Mouse (Mus musculus): ENCODE data around the gene Glb1. TPM values are rescaled to one million over a fixed set of nuclear protein-coding genes. Genes with fewer than 3 reads are reported as not detected.
"Not testable (repeated sequence)": the region's sequence is repeated elsewhere in the genome, so short reads cannot be mapped to it uniquely, and the experiment has no call there.

Glb1 gene
- polyA plus RNA-seq, 1 experiment from 2014 or later: 59.8 TPM

DNA sequence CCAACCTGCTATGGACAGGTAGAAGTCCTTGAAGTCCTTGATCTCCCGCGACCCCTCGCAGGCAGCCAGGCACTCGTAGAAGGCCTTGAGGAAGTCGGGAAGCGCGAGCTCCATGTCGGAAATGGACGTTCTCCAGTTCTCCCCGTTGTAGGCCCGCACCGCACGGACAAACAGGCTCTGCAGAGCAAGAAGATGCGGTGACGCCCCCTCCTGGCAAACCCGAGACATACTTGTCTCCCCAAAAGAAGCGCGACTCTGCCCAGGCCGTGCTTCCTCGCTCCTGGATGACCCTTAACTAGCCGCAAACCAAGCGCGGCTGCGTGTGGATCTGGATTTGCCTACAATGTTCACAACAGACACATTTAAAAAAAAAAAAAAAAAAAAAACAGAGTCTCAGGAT, 16.2 kb upstream of the Glb1 start:
- no peak overlapping the region for H3K9ac ChIP-seq
- no peak for ATAC-seq (ENCODE audit: insufficient read depth, low FRiP score, low read depth)
- peaks cover 18% of the 10 kb centered on the region; the same call in 1 of the 2 replicates for H3K4me1 ChIP-seq
- H3K36me3 ChIP-seq: peaks cover 35% of the 10 kb centered on the region; the same call in 1 of the 2 replicates
- no peaks in the 10 kb centered on the region for H3K9me3 ChIP-seq
- no peaks in the 10 kb centered on the region for H3K27me3 ChIP-seq (replicated peaks)
- whole genome bisulfite sequencing: 92% methylated on average over 24 of the region's 24 CpGs
- H3K27ac ChIP-seq: no peak overlapping the region
- H3K4me2 ChIP-seq: no peak overlapping the region
- no peak overlapping the region for H3K4me3 ChIP-seq (replicated peaks)

DNA sequence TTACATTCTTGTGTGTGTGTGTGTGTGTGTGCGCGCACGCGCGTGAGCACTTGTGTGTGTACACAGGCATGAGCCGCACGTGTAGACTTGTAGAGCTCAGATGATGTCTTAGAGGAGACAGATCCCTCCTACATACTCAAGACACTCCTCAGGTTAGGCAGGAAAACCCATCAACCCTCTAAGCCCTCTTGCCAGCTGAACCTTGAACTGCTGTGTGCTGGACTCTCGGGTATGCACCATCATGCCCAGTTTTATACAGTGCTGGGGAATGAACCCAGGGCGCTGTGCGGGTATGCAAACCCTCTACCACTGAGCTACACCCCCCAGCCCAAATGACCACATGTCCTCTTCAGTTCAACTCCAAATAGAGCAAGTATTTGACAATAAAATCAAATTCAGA, 15.7 kb upstream of the Glb1 start:
- Histone ChIP-seq H3K27ac (no peak overlapping the region), H3K4me1 (peaks cover 18% of the 10 kb centered on the region; the same call in 1 of the 2 replicates), H3K9ac (no peak overlapping the region), H3K9me3 (no peaks in the 10 kb centered on the region), H3K4me2 (no peak overlapping the region), H3K27me3 (replicated peaks) (no peaks in the 10 kb centered on the region), H3K4me3 (replicated peaks) (no peak overlapping the region), H3K36me3 (peaks cover 30% of the 10 kb centered on the region; the same call in 1 of the 2 replicates)
- WGBS: 95% methylated on average over 10 of the region's 10 CpGs
- no peak for ATAC-seq (ENCODE audit: insufficient read depth, low FRiP score, low read depth)

GRCm38 (mm10) chr9:114387086-114387485, 13.8 kb upstream of the Glb1 start:
- Histone ChIP-seq H3K9ac (no peak overlapping the region), H3K27me3 (replicated peaks) (no peaks in the 10 kb centered on the region), H3K36me3 (peaks cover 26% of the 10 kb centered on the region; the same call in 1 of the 2 replicates), H3K4me3 (replicated peaks) (no peak overlapping the region), H3K9me3 (no peaks in the 10 kb centered on the region), H3K4me2 (no peak overlapping the region), H3K27ac (no peak overlapping the region), H3K4me1 (peaks cover 18% of the 10 kb centered on the region)
- no peak for ATAC-seq (ENCODE audit: insufficient read depth, low FRiP score, low read depth)
- 38% methylated on average over 6 of the region's 6 CpGs for WGBS

GRCm38 (mm10) chr9:114388288-114388687, 12.6 kb upstream of the Glb1 start:
- 88% methylated on average over 8 of the region's 8 CpGs for WGBS

GRCm38 (mm10) chr9:114388701-114389370, 12.0 kb upstream of the Glb1 start:
- no peak for ATAC-seq (ENCODE audit: insufficient read depth, low FRiP score, low read depth)
- Histone ChIP-seq H3K4me3 (replicated peaks) (no peak overlapping the region), H3K27ac (0 out of 2 replicates have a peak overlapping the region, but pooled peaks have one; percentile 8)

More at GRCm38 (mm10) chr9:114388288-114388687, 12.6 kb upstream of the Glb1 start:
- Histone ChIP-seq H3K4me3 (replicated peaks) (no peak overlapping the region), H3K36me3 (0 out of 2 replicates have a peak, but pooled peaks cover 19% of the 10 kb centered on the region), H3K27me3 (replicated peaks) (no peaks in the 10 kb centered on the region), H3K9ac (no peak overlapping the region), H3K4me1 (peaks cover 18% of the 10 kb centered on the region), H3K9me3 (no peaks in the 10 kb centered on the region), H3K27ac (no peak overlapping the region), H3K4me2 (no peak overlapping the region; the same call in 1 of the 2 replicates)
- ATAC-seq (ENCODE audit: insufficient read depth, low FRiP score, low read depth): no peak

GRCm38 (mm10) chr9:114389371-114389904, 11.4 kb upstream of the Glb1 start:
- no peak for ATAC-seq (ENCODE audit: insufficient read depth, low FRiP score, low read depth)
- no peak overlapping the region for H3K9ac ChIP-seq
- H3K9me3 ChIP-seq: no peaks in the 10 kb centered on the region
- H3K27me3 ChIP-seq (replicated peaks): no peaks in the 10 kb centered on the region
- WGBS: 77% methylated on average over 8 of the region's 8 CpGs
- 0 out of 2 replicates have a peak, but pooled peaks cover 12% of the 10 kb centered on the region for H3K36me3 ChIP-seq
- H3K4me2 ChIP-seq: peak overlapping the region; percentile 74
- H3K27ac ChIP-seq: 0 out of 2 replicates have a peak overlapping the region, but pooled peaks have one; percentile 8
- H3K4me1 ChIP-seq: peaks cover 18% of the 10 kb centered on the region
- H3K4me3 ChIP-seq (replicated peaks): peak overlapping the region; percentile 76

More at GRCm38 (mm10) chr9:114388701-114389370, 12.0 kb upstream of the Glb1 start:
- WGBS: 60% methylated on average over 3 of the region's 3 CpGs
- Histone ChIP-seq H3K27me3 (replicated peaks) (no peaks in the 10 kb centered on the region), H3K4me2 (peak overlapping the region; percentile 74), H3K4me1 (peaks cover 18% of the 10 kb centered on the region), H3K9me3 (no peaks in the 10 kb centered on the region), H3K9ac (no peak overlapping the region), H3K36me3 (0 out of 2 replicates have a peak, but pooled peaks cover 17% of the 10 kb centered on the region)

DNA sequence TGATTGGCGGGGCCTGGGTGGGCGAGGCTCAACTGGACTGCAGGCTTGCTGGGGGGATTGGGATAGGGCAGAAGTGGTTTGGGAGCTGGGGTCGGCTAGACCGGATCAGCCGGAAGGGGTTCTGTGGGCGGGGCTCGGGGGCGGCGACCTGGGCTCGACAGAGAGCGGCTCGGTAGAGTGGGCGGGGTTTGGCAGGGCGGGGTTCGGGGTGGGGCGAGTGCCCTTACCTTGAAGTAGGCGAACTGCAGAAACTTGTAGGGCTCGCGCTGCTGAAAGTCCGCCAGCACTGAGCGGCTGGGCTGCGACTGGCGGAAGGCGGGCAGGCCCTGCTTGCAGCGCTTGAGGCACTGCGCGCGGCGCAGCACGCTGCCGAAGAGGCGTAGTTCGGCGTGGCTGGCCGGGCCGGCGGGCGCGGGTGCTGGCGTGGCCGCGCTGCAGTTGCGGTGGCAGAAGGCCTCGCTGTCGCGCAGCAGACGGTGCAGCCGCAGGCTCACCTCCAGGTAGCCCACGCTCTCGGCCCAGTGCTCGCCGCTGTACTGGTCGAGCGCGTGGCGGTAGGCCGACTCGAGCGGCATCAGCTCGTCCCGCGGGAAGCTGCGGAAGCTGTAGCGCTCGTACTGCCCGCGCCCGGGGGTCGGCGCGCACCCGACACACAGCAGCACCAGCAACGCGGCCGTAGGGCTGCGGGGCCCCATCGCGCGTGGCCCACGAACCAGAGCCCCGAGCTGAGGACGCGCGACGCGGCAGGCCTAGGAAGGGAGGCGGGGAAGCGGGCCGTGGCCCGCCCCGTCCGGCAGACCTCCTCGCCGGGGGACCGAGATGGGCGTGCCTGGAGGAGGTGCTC, 10.7 kb upstream of the Glb1 start, which contains the start of gene Crtap:
TSS of gene Crtap (minus strand) at position 771 of the 844 bp plus-strand sequence.
- WGBS: 1% methylated on average over 94 of the region's 96 CpGs

GRCm38 (mm10) chr9:114390749-114391075, 10.2 kb upstream of the Glb1 start:
- peak overlapping the region; percentile 76 for H3K4me3 ChIP-seq (replicated peaks)
- 5% methylated on average over 10 of the region's 10 CpGs for WGBS
- H3K27me3 ChIP-seq (replicated peaks): no peaks in the 10 kb centered on the region
- H3K36me3 ChIP-seq: no peaks in the 10 kb centered on the region
- H3K9me3 ChIP-seq: no peaks in the 10 kb centered on the region
- H3K4me1 ChIP-seq: peaks cover 18% of the 10 kb centered on the region
- peak overlapping the region; percentile 90; the same call in 1 of the 2 replicates for H3K27ac ChIP-seq
- peak overlapping the region; percentile 73 for H3K9ac ChIP-seq
- H3K4me2 ChIP-seq: peak overlapping the region; percentile 74
- ATAC-seq (ENCODE audit: insufficient read depth, low FRiP score, low read depth): no peak

More for the DNA sequence above, 10.7 kb upstream of the Glb1 start, which contains the start of gene Crtap:
- Histone ChIP-seq H3K4me1 (peaks cover 18% of the 10 kb centered on the region), H3K4me2 (peak within 1 kb of the TSS; percentile 74), H3K36me3 (0 out of 2 replicates have a peak, but pooled peaks cover 5% of the 10 kb centered on the region), H3K4me3 (replicated peaks) (peak within 1 kb of the TSS; percentile 76), H3K27me3 (replicated peaks) (no peaks in the 10 kb centered on the region), H3K9ac (peak within 1 kb of the TSS; percentile 73), H3K9me3 (no peaks in the 10 kb centered on the region), H3K27ac (peak within 1 kb of the TSS; percentile 90)
- ATAC-seq (ENCODE audit: insufficient read depth, low FRiP score, low read depth): peak; percentile 82

DNA sequence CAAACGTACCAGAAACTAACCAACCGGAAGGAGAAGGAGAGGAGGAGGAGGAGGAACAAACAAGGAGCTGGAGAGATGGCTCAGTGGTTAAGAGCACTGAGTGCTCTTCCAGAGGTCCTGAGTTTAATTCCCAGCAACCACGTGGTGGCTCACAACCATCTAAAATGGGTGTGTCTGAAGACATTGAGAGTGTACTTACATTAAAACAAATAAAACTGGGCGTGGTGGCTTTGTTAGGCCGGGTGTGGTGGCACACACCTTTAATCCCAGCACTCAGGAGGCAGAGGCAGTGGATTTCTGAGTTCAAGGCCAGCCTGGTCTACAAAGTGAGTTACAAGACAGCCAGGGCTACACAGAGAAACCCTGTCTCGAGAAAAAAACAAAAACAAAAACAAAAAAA, 6.7 kb upstream of the Glb1 start:
- H3K9ac ChIP-seq, H3K4me1 ChIP-seq: not testable (repeated sequence)

DNA sequence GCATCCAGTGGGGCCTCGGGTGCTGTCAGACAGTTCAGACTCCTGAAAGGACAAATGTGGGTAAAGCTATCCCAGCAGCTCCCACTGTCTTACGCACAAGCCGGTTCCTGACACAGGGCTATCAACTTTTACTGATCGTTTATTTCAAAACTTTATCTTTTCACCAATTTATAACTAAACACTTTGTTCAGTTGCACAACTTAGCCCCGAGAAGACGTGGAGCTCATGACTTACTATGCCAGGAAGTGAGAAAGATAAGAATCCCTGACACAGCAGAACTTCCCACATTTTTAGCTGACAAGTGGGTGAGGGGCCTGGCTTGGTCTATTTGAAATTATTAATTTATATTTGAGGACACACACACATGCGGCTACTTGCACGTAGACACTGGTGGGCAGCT, 6.2 kb upstream of the Glb1 start:
- Histone ChIP-seq H3K9me3 (no peaks in the 10 kb centered on the region), H3K36me3 (no peaks in the 10 kb centered on the region), H3K27me3 (replicated peaks) (no peaks in the 10 kb centered on the region), H3K27ac (no peak overlapping the region), H3K4me1 (no peaks in the 10 kb centered on the region; the same call in 1 of the 2 replicates), H3K9ac (no peak overlapping the region), H3K4me3 (replicated peaks) (no peak overlapping the region), H3K4me2 (no peak overlapping the region)
- 71% methylated on average over 8 of the region's 8 CpGs for WGBS
- ATAC-seq (ENCODE audit: insufficient read depth, low FRiP score, low read depth): no peak

More for the DNA sequence above, 6.7 kb upstream of the Glb1 start:
- H3K4me3 ChIP-seq (replicated peaks); H3K4me2 ChIP-seq; H3K9me3 ChIP-seq; H3K27ac ChIP-seq; H3K36me3 ChIP-seq; H3K27me3 ChIP-seq (replicated peaks); ATAC-seq (ENCODE audit: insufficient read depth, low FRiP score, low read depth): not testable (repeated sequence)
- WGBS: 70% methylated on average over 6 of the region's 6 CpGs

DNA sequence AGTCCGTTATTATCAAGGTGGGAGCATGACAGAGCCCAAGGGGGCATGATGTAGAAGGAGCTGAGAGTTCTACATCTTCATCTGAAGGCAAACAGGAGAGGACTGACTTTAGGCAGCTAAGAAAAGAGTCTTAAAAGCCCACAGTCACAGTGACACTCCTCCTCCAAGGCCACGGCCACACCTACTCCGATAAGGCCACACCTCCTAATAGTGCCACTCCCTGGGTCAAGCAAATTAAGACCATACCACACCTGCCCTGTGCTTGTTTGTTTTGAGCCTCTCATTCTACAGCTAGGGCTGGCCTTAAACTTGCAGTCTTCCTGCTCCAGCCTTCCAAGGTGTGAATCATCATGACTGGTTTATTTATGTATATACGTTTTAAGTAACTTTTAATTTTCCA, 5.6 kb upstream of the Glb1 start:
- H3K4me1 ChIP-seq: no peaks in the 10 kb centered on the region; the same call in 1 of the 2 replicates
- WGBS: 79% methylated on average over 4 of the region's 4 CpGs
- no peak overlapping the region for H3K4me3 ChIP-seq (replicated peaks)
- H3K36me3 ChIP-seq: no peaks in the 10 kb centered on the region
- no peak for ATAC-seq (ENCODE audit: insufficient read depth, low FRiP score, low read depth)
- no peaks in the 10 kb centered on the region for H3K9me3 ChIP-seq
- no peak overlapping the region for H3K4me2 ChIP-seq
- no peak overlapping the region for H3K9ac ChIP-seq
- H3K27me3 ChIP-seq (replicated peaks): no peaks in the 10 kb centered on the region
- H3K27ac ChIP-seq: no peak overlapping the region

Measured in stomach, embryonic 15.5 days (tissue).